Mouse (Mus musculus) G1E (cell line): Measurements from ENCODE around the gene Zfp36l2. TPM values are rescaled to one million over a fixed set of nuclear protein-coding genes. Genes with fewer than 3 reads are reported as not detected.

Experiments used
- ATAC-seq: 2 replicates; pipeline ENCODE4 v1.8.0; 2016; ENCODE audit warnings: mild to moderate bottlenecking; ENCODE audit not compliant: insufficient number of reproducible peaks, poor library complexity, low FRiP score, severe bottlenecking; ENCODE audit errors: extremely low read depth
- DNase-seq: peaks from one replicate; pipeline ENCODE4 v3.0.0; 2012; ENCODE audit warnings: low spot score
- H3K27me3 ChIP-seq: 2 replicates; pipeline ENCODE4 v1.6.1; 2012; ENCODE audit warnings: mild to moderate bottlenecking, low read length, inconsistent platforms; ENCODE audit not compliant: insufficient read depth
- H3K36me3 ChIP-seq: replicated peaks from 2 replicates; pipeline ENCODE3; 2012; ENCODE audit warnings: mild to moderate bottlenecking, inconsistent platforms
- H3K4me1 ChIP-seq: 2 replicates; pipeline ENCODE4 v1.6.1; 2012; ENCODE audit warnings: low read depth, low read length, inconsistent platforms, mixed read lengths; ENCODE audit not compliant: insufficient read depth
- H3K4me3 ChIP-seq: 2 replicates; pipeline ENCODE4 v1.5.1; 2012; ENCODE audit warnings: low read depth, mild to moderate bottlenecking, inconsistent platforms, low read length, moderate library complexity, mixed read lengths
- H3K9me3 ChIP-seq: replicated peaks from 2 replicates; pipeline ENCODE4 v1.6.1; 2012; ENCODE audit warnings: inconsistent platforms
- CTCF ChIP-seq: IDR thresholded peaks from 2 replicates; pipeline ENCODE4 v1.5.1; 2012; ENCODE audit warnings: low read depth, low read length, inconsistent platforms, mixed read lengths
- GATA1 ChIP-seq: IDR thresholded peaks from 2 replicates; pipeline ENCODE4 v1.6.1; 2012; ENCODE audit warnings: borderline replicate concordance, low read length, inconsistent platforms, mixed read lengths
- GATA2 ChIP-seq: IDR thresholded peaks from 2 replicates; pipeline ENCODE4 v1.6.1; 2012; ENCODE audit warnings: low read depth, low read length, inconsistent platforms, borderline replicate concordance
- POLR2AphosphoS5 ChIP-seq: IDR thresholded peaks from 2 replicates; pipeline ENCODE4 v1.6.1; 2012; ENCODE audit warnings: low read depth, low read length, inconsistent platforms; ENCODE audit not compliant: insufficient replicate concordance
- TAL1 ChIP-seq: conservative IDR thresholded peaks from 2 replicates; pipeline ENCODE4 v1.6.1; 2012; ENCODE audit warnings: low read depth, low read length, inconsistent platforms, mixed read lengths
- polyA plus RNA-seq: library from polyadenylated mRNA; stranded (reverse); fragments of >175 nt; gene quantifications from 2 replicates; pipeline ENCODE4 v1.2.3, GENCODE M21; 2012
- total RNA-seq, 2 experiments: library from RNA; stranded (forward) in 1 of 2; stranded (reverse) in 1 of 2; fragments of 200-1000 nt in 1 of 2; fragments of >200 nt in 1 of 2; fragmentation: Nextera tagmentation in 1 of 2; gene quantifications; 2 replicates each; pipeline ENCODE4 v1.2.3; 2014 to 2017

The Zfp36l2 gene
- total and polyA plus RNA-seq, 3 experiments, result 112 to 884 (median 417) TPM

DNA sequence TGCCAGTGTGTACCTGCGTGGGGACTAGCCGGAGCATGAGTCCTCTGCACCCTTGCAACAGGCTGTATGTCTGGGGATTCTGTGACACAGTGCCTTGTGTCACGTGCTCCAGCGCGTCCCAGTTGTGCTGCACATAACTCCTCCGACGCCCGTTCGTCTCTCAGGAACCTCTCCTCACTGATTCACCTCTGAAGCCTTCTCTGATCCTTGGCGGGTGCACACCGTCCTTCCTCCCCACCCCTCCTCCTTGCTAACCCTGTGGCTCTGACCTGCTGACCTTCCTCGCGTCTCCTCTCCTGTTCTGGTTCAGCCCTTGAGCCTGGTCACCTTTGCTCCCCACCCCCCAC, 31.5 kb downstream of the Zfp36l2 start:
- DNase-seq, result no peak
- no peak for TF ChIP-seq TAL1
- no peak for TF ChIP-seq GATA1
- no peak for TF ChIP-seq GATA2
- no peak for TF ChIP-seq POLR2AphosphoS5
- TF ChIP-seq CTCF, result no peak
- Histone ChIP-seq H3K9me3 (no peaks in the 10 kb centered on the region), H3K4me1 (peaks cover 92% of the 10 kb centered on the region), H3K36me3 (no peaks in the 10 kb centered on the region), H3K27me3 (no peaks in the 10 kb centered on the region), H3K4me3 (no peak overlapping the region; the same call in 1 of the 2 replicates)
- ATAC-seq, result no peak

DNA sequence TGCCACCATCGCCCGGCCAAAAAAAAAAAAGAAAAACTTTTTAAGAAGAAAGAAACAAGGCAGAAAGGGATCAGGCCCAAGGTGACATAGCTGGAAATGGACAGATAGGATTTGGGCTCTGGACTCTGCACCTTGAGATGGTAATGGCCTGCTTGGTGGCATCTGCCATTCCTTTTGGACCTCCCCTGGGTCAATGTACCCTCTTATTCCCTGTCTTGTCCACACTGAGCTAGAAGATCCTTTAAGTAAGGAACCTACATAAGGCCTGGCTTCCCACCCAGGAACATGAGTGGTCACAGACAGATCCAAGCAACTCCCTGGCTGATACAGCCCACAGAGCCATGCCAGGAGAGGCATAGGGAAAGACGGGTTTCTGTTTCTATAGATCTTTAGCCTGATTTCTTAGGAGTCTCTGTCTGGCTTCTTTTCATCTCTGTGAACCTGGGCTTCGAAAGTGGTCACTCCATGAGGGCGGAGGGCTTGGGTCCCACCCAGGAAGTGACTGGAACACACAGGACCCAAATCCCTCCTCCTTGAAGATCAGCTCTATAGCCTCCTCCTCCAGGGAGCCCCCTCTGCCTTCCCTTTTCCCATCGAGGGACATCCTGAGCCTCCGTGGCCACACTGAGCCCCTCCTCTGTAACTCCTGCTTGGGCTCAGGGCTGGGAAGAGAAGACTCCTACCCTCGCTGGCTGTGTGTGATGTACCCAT, 32.1 kb downstream of the Zfp36l2 start:
- no peak for ATAC-seq
- Histone ChIP-seq H3K4me1 (peaks cover 91% of the 10 kb centered on the region), H3K36me3 (no peaks in the 10 kb centered on the region)

DNA sequence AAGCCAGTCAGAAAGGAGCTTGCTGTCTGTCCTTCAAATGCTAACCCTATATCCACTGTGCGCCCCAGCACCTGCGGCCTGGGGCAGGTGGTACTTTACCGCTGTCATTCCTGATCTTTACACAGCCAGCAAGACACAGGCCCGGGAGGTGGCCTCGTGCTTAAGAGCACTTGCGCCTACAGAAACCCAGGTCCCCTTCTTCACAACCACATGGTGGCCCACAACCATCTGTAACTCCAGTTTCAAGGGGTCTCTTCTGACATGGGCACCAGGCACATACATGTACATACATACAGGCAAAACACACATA, 32.8 kb downstream of the Zfp36l2 start:
- TF ChIP-seq POLR2AphosphoS5 (no peak), TAL1 (no peak), CTCF (no peak), GATA1 (no peak), GATA2 (no peak)
- Histone ChIP-seq H3K36me3 (no peaks in the 10 kb centered on the region), H3K4me1 (peaks cover 91% of the 10 kb centered on the region), H3K9me3 (no peaks in the 10 kb centered on the region), H3K4me3 (no peak overlapping the region), H3K27me3 (no peaks in the 10 kb centered on the region)
- ATAC-seq (no peak), DNase-seq (no peak)

More for the DNA sequence above, 32.1 kb downstream of the Zfp36l2 start:
- DNase-seq, result no peak
- Histone ChIP-seq H3K4me3 (no peak overlapping the region; the same call in 1 of the 2 replicates), H3K9me3 (no peaks in the 10 kb centered on the region), H3K27me3 (no peaks in the 10 kb centered on the region)
- no peak for TF ChIP-seq POLR2AphosphoS5
- no peak for TF ChIP-seq CTCF
- TF ChIP-seq TAL1, result no peak
- no peak for TF ChIP-seq GATA1
- TF ChIP-seq GATA2, result no peak

DNA sequence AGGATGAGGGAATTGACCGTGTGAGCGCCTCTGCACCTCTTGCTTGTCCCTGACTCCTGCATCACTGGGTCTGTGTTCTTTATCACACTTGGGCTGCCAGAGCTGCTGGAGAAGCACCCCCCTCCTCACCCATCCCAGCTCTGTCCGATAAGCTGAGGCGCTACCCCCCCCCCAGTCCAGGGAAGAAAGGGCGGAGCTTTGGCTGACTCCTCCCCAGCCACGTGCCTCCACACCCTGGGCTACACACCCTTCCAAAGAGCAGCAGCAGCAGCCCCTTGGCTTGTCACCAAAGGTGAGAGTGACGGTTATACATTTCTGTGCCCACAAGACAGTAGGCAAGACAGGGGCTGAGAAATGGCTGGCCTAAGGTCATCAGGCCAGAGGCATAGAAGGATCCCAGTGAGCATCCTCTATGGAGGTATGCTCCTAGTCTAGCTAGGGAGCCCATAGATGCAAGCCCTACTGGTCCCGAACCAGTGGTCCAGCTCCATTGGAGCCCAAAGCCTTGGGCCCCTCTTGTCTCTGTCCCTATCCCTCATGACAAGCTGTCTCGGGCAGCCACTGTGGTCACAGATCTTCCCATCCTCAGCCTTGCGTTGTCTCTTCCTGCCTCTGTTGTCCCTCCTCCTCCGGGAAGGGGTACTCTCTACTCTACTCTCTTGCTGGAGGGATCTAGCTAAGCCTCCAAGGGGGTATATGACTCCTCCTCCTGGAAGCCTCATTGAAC, 33.3 kb downstream of the Zfp36l2 start:
- H3K27me3 ChIP-seq, result no peaks in the 10 kb centered on the region

DNA sequence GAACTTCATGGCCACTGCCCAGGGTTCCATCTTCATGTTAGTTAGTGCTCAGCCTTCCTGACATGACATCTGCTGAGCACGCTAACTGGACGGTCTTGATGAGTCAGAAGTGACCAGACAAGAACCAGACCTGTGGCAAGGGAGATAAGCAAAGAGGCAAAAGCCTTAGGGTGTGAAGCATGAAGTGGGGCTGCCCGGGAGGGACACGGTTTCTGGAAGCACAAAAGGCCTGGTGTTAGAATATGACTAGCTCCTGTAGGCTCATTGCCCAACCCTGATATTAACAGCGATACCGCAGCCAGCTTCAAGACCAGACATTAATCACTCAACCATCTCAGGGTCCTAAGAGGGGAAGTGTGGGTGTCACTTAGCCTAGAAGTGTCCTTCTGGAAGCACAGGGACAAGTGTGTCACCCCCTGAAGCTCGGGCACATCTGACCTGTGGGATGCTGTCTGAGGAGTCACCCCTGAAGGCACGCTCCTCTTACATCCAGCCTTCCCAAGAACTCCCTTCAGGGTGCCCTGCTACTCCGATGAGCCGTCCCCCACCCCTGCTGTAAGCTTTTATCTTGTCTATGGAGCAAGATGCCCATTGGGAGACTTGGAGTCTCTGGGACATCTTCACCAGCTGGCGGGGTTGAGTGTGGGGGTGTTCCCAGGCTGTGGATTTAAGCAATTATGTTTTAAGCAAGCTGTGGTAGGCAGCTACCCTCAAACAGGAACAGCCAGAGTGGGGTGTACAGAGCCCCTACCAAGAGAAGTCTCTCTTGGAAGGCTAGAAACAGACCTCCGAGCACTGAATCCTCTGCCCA, 34.6 kb downstream of the Zfp36l2 start:
- Histone ChIP-seq H3K4me1 (peaks cover 95% of the 10 kb centered on the region), H3K9me3 (no peaks in the 10 kb centered on the region), H3K36me3 (no peaks in the 10 kb centered on the region), H3K4me3 (peak overlapping the region; percentile 5; the same call in 1 of the 2 replicates), H3K27me3 (no peaks in the 10 kb centered on the region)
- no peak for DNase-seq
- ATAC-seq, result peak; percentile 47
- TF ChIP-seq TAL1 (peak; percentile 55), POLR2AphosphoS5 (no peak), CTCF (no peak)

More for the DNA sequence above, 33.3 kb downstream of the Zfp36l2 start:
- Histone ChIP-seq H3K4me3 (no peak overlapping the region; the same call in 1 of the 2 replicates), H3K9me3 (no peaks in the 10 kb centered on the region), H3K36me3 (no peaks in the 10 kb centered on the region), H3K4me1 (peaks cover 93% of the 10 kb centered on the region)
- DNase-seq (no peak), ATAC-seq (peak; percentile 22; the same call in 1 of the 2 replicates)
- TF ChIP-seq GATA2 (no peak), CTCF (no peak), TAL1 (no peak), GATA1 (no peak), POLR2AphosphoS5 (no peak)
